Mouse (Mus musculus) heart, embryonic 13.5 days (tissue): ENCODE results near the gene Psmd8. TPM values are rescaled to one million over a fixed set of nuclear protein-coding genes. Genes with fewer than 3 reads are reported as not detected.
"Not testable (repeated sequence)": the region's sequence is repeated elsewhere in the genome, so short reads cannot be mapped to it uniquely, and the experiment has no call there.

Source experiments
- ATAC-seq: fragments of 200-750 bp; cut with Nextera tagmentation; 2 replicates; pipeline ENCODE4 v1.8.0; 2017; ENCODE audit warnings: moderate TSS enrichment; ENCODE audit not compliant: insufficient number of reproducible peaks, low FRiP score, low TSS enrichment; ENCODE audit errors: extremely low read depth
- H3K27ac ChIP-seq: fragments of 300-500 bp; sonication (generic); replicated peaks from 2 replicates; pipeline ENCODE4 v1.5.1; 2015; ENCODE audit warnings: moderate library complexity, mild to moderate bottlenecking, inconsistent platforms
- H3K27me3 ChIP-seq: fragments of 300-500 bp; sonication (generic); replicated peaks from 2 replicates; pipeline ENCODE4 v1.6.1; 2015; ENCODE audit warnings: mild to moderate bottlenecking, inconsistent platforms
- H3K36me3 ChIP-seq: fragments of 300-500 bp; sonication (generic); 2 replicates; pipeline ENCODE4 v1.6.1; 2015; ENCODE audit warnings: mild to moderate bottlenecking, inconsistent platforms
- H3K4me1 ChIP-seq: fragments of 300-500 bp; sonication (generic); 2 replicates; pipeline ENCODE4 v1.6.1; 2015; ENCODE audit warnings: inconsistent platforms
- H3K4me2 ChIP-seq: fragments of 300-500 bp; sonication (generic); 2 replicates; pipeline ENCODE4 v1.6.1; 2015; ENCODE audit warnings: inconsistent platforms, mild to moderate bottlenecking, moderate library complexity
- H3K4me3 ChIP-seq: fragments of 300-500 bp; sonication (generic); 2 replicates; pipeline ENCODE4 v1.5.1; 2015; ENCODE audit warnings: moderate library complexity, mild to moderate bottlenecking, inconsistent platforms
- H3K9ac ChIP-seq: fragments of 300-500 bp; sonication (generic); 2 replicates; pipeline ENCODE4 v1.6.1; 2015; ENCODE audit warnings: inconsistent platforms, mild to moderate bottlenecking, moderate library complexity
- H3K9me3 ChIP-seq: fragments of 300-500 bp; sonication (generic); 2 replicates; pipeline ENCODE4 v1.6.1; 2016; ENCODE audit warnings: inconsistent platforms
- WGBS: fragments of 180-500 bp; shearing (Covaris S2); methylation state at CpG from one replicate; pipeline ENCODE4 v1.1.7; 2015; ENCODE audit warnings: mixed read lengths; 5-methylcytosine and 5-hydroxymethylcytosine counted together
- polyA plus RNA-seq: library from polyadenylated mRNA; unstranded; fragments of >200 nt; fragmentation: Nextera tagmentation; extraction: Ambion mirVana; gene quantifications from 2 replicates; pipeline ENCODE4 v1.2.1, GENCODE M21; 2015

Gene Psmd8
- polyA plus RNA-seq, result 209 and 219 TPM in 2 replicates

GRCm38 (mm10) chr7:29180077-29180853 lies at the start of gene Psmd8:
Gene Psmd8 (minus strand): TSS chr7:29180701.
- H3K4me3 ChIP-seq, result peak within 1 kb of the TSS; percentile 80
- H3K36me3 ChIP-seq, result peaks cover 31% of the 10 kb centered on the region
- ATAC-seq, result peak; percentile 91
- WGBS, result under 1% methylated on average over 62 of the region's 62 CpGs
- no peaks in the 10 kb centered on the region for H3K9me3 ChIP-seq
- peak within 1 kb of the TSS; percentile 67 for H3K27ac ChIP-seq
- no peaks in the 10 kb centered on the region for H3K27me3 ChIP-seq
- H3K4me1 ChIP-seq, result peaks cover 20% of the 10 kb centered on the region
- H3K9ac ChIP-seq, result peak within 1 kb of the TSS; percentile 93
- peak within 1 kb of the TSS; percentile 93 for H3K4me2 ChIP-seq

- Histone ChIP-seq H3K27me3 (peaks cover 32% of the 10 kb centered on the region), H3K27ac (no peak overlapping the region), H3K4me3 (no peak overlapping the region), H3K9ac (no peak overlapping the region), H3K36me3 (peaks cover 33% of the 10 kb centered on the region), H3K9me3 (no peaks in the 10 kb centered on the region), H3K4me1 (peaks cover 29% of the 10 kb centered on the region), H3K4me2 (no peak overlapping the region)
- ATAC-seq, result no peak
- 65% methylated on average over 4 of the region's 4 CpGs for WGBS
Measured at GRCm38 (mm10) chr7:29228202-29228601, 47.7 kb upstream of the Psmd8 start.

- H3K36me3 ChIP-seq, result peaks cover 53% of the 10 kb centered on the region
- H3K27ac ChIP-seq, result no peak overlapping the region
- peaks cover 8% of the 10 kb centered on the region for H3K27me3 ChIP-seq
- H3K4me2 ChIP-seq, result no peak overlapping the region
- no peak overlapping the region for H3K9ac ChIP-seq
- 70% methylated on average over 13 of the region's 13 CpGs for WGBS
- ATAC-seq, result no peak
- H3K4me1 ChIP-seq, result peaks cover 16% of the 10 kb centered on the region
- no peak overlapping the region for H3K4me3 ChIP-seq
- peaks cover 5% of the 10 kb centered on the region; the same call in 1 of the 2 replicates for H3K9me3 ChIP-seq
Measured at GRCm38 (mm10) chr7:29225520-29225919, 45.0 kb upstream of the Psmd8 start.

- H3K9me3 ChIP-seq, result peaks cover 12% of the 10 kb centered on the region
- no peak for ATAC-seq
- no peak overlapping the region for H3K9ac ChIP-seq
- peaks cover 5% of the 10 kb centered on the region for H3K27me3 ChIP-seq
- WGBS, result 23% methylated on average over 16 of the region's 16 CpGs
- peaks cover 12% of the 10 kb centered on the region for H3K4me1 ChIP-seq
- no peak overlapping the region for H3K27ac ChIP-seq
- no peak overlapping the region for H3K4me3 ChIP-seq
- peaks cover 55% of the 10 kb centered on the region for H3K36me3 ChIP-seq
- no peak overlapping the region for H3K4me2 ChIP-seq
Measured at GRCm38 (mm10) chr7:29224756-29225394, 44.4 kb upstream of the Psmd8 start.

- 44% methylated on average over 15 of the region's 15 CpGs for whole genome bisulfite sequencing
- Histone ChIP-seq H3K4me2 (no peak overlapping the region), H3K4me3 (no peak overlapping the region), H3K27ac (no peak overlapping the region), H3K4me1 (peaks cover 8% of the 10 kb centered on the region; the same call in 1 of the 2 replicates), H3K9me3 (peaks cover 19% of the 10 kb centered on the region), H3K27me3 (peaks cover 16% of the 10 kb centered on the region), H3K36me3 (peaks cover 26% of the 10 kb centered on the region), H3K9ac (no peak overlapping the region)
- no peak for ATAC-seq
Measured at GRCm38 (mm10) chr7:29214846-29215245, 34.3 kb upstream of the Psmd8 start.

GRCm38 (mm10) chr7:29214236-29214635 lies 33.7 kb upstream of the Psmd8 start:
- Histone ChIP-seq H3K27me3 (peaks cover 16% of the 10 kb centered on the region), H3K4me1 (peaks cover 8% of the 10 kb centered on the region; the same call in 1 of the 2 replicates), H3K9ac (no peak overlapping the region), H3K4me3 (no peak overlapping the region), H3K36me3 (peaks cover 20% of the 10 kb centered on the region), H3K4me2 (no peak overlapping the region), H3K9me3 (peaks cover 14% of the 10 kb centered on the region), H3K27ac (no peak overlapping the region)
- 62% methylated on average over 2 of the region's 2 CpGs for WGBS
- no peak for ATAC-seq

- 5% methylated on average over 20 of the region's 20 CpGs for WGBS
- Histone ChIP-seq H3K4me2 (peak within 1 kb of the TSS; percentile 69), H3K27ac (no peak within 1 kb of the TSS), H3K27me3 (peaks cover 16% of the 10 kb centered on the region), H3K4me3 (peak within 1 kb of the TSS; percentile 58), H3K9me3 (peaks cover 13% of the 10 kb centered on the region; the same call in 1 of the 2 replicates), H3K36me3 (peaks cover 15% of the 10 kb centered on the region), H3K9ac (no peak within 1 kb of the TSS), H3K4me1 (peaks cover 8% of the 10 kb centered on the region; the same call in 1 of the 2 replicates)
- ATAC-seq, result peak; percentile 34; the same call in 1 of the 2 replicates
Measured at GRCm38 (mm10) chr7:29213675-29214082, 33.2 kb upstream of the Psmd8 start, which contains the start of gene Catsperg1. Gene Catsperg1 (minus strand): TSS chr7:29214035.

GRCm38 (mm10) chr7:29212775-29213560 lies 32.5 kb upstream of the Psmd8 start:
- Histone ChIP-seq H3K36me3 (peaks cover 11% of the 10 kb centered on the region; the same call in 1 of the 2 replicates), H3K4me3 (peak overlapping the region; percentile 58), H3K9me3 (peaks cover 13% of the 10 kb centered on the region; the same call in 1 of the 2 replicates), H3K4me2 (peak overlapping the region; percentile 69), H3K27me3 (peaks cover 16% of the 10 kb centered on the region)
- ATAC-seq, H3K9ac ChIP-seq, H3K4me1 ChIP-seq, H3K27ac ChIP-seq: not testable (repeated sequence)
- WGBS, result 14% methylated on average over 40 of the region's 40 CpGs

- 10% methylated on average over 26 of the region's 26 CpGs for WGBS
- no peak overlapping the region for H3K9ac ChIP-seq
- no peak overlapping the region for H3K27ac ChIP-seq
- peaks cover 6% of the 10 kb centered on the region; the same call in 1 of the 2 replicates for H3K36me3 ChIP-seq
- H3K4me3 ChIP-seq, result peak overlapping the region; percentile 58
- peaks cover 16% of the 10 kb centered on the region for H3K27me3 ChIP-seq
- peaks cover 13% of the 10 kb centered on the region; the same call in 1 of the 2 replicates for H3K9me3 ChIP-seq
- ATAC-seq, result no peak
- H3K4me2 ChIP-seq, result peak overlapping the region; percentile 69
- H3K4me1 ChIP-seq, result peaks cover 8% of the 10 kb centered on the region; the same call in 1 of the 2 replicates
Measured at GRCm38 (mm10) chr7:29212199-29212765, 31.8 kb upstream of the Psmd8 start.

- Histone ChIP-seq H3K4me3 (peak overlapping the region; percentile 58), H3K27ac (peak overlapping the region; percentile 71), H3K36me3 (peaks cover under 1% of the 10 kb centered on the region; the same call in 1 of the 2 replicates), H3K4me1 (peaks cover 8% of the 10 kb centered on the region; the same call in 1 of the 2 replicates), H3K9ac (peak overlapping the region; percentile 71), H3K4me2 (peak overlapping the region; percentile 69), H3K27me3 (peaks cover 16% of the 10 kb centered on the region), H3K9me3 (peaks cover 9% of the 10 kb centered on the region; the same call in 1 of the 2 replicates)
- peak; percentile 32 for ATAC-seq
- 3% methylated on average over 34 of the region's 34 CpGs for WGBS
Measured at GRCm38 (mm10) chr7:29211415-29212198, 31.1 kb upstream of the Psmd8 start.
